Mouse (Mus musculus): ENCODE data around the gene Ube4b. TPM values are rescaled to one million over a fixed set of nuclear protein-coding genes. Genes with fewer than 3 reads are reported as not detected.

Gene Ube4b
- total and polyA plus RNA-seq, 3 experiments: 28.4 to 104 (median 71.0) TPM

DNA sequence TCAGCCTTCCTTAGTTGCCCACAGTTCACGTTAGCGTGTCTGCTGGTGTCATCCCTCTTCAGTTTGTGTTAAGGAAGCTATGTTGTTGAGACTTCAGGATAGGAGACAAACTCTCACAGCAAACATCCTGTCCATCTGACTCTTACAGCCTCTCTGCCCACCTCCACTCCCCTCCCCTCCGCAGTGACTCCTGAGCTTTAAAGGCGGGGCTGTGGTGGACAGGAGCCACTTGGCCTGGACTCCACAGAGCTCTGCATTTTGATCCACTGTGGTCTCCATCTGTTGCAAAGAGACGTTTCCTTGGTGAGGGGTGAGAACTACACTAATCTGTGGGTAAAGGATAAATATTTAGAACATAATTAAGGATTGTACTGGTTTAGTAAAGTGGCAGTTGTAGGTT is 133.6 kb downstream of the Ube4b start:
- TF ChIP-seq MEF2A (IDR thresholded peaks at IDR 0.05; ENCODE audit: extremely low read depth, insufficient replicate concordance, low read depth, low read length, poor library complexity, severe bottlenecking) (no peak), HCFC1 (IDR thresholded peaks at IDR 0.05; ENCODE audit: low read depth, low read length) (no peak), USF2 (IDR thresholded peaks at IDR 0.05; ENCODE audit: borderline replicate concordance in 1 of 2, insufficient read depth in 1 of 2, low read depth in 1 of 2, low read length in 2 of 2) (no peak), MYB (IDR thresholded peaks at IDR 0.05; ENCODE audit: low read depth, low read length) (no peak), GABPA (IDR thresholded peaks at IDR 0.05; ENCODE audit: low read depth, low read length) (no peak), MAZ (IDR thresholded peaks at IDR 0.05; ENCODE audit: low read depth, low read length) (no peak), CHD2 (IDR thresholded peaks at IDR 0.05; ENCODE audit: low read length) (no peak), NELFE (IDR thresholded peaks at IDR 0.05; ENCODE audit: low read depth, low read length) (no peak)
- no peaks in the 10 kb centered on the region for H3K9me3 ChIP-seq (replicated peaks; ENCODE audit: insufficient read depth, low read length)
- DNase-seq (ENCODE audit: low read depth, low spot score): no peak
- H3K36me3 ChIP-seq (ENCODE audit: control insufficient read depth in 1 of 2, insufficient read depth in 2 of 2, low read length in 2 of 2): no peaks in the 10 kb centered on the region
- no peaks in the 10 kb centered on the region; a peak in 1 of 4 replicates for H3K4me1 ChIP-seq (ENCODE audit: control insufficient read depth in 1 of 2, insufficient read depth in 2 of 2, low read length in 2 of 2)
- no peak overlapping the region for H3K27ac ChIP-seq (ENCODE audit: control insufficient read depth, low read depth, low read length)
- no peaks in the 10 kb centered on the region for H3K27me3 ChIP-seq (ENCODE audit: control insufficient read depth in 1 of 2, insufficient read depth in 2 of 2, low read length in 2 of 2)
- no peaks in the 10 kb centered on the region for H3K79me2 ChIP-seq (ENCODE audit: control insufficient read depth, insufficient read depth, low read length, poor library complexity)
- no peak overlapping the region for H3K4me3 ChIP-seq (ENCODE audit: control insufficient read depth in 1 of 2, insufficient read depth in 1 of 2, low read depth in 2 of 2, low read length in 2 of 2)
- no peak overlapping the region for H3K9ac ChIP-seq (ENCODE audit: control insufficient read depth, low read depth, low read length, poor library complexity, severe bottlenecking)

DNA sequence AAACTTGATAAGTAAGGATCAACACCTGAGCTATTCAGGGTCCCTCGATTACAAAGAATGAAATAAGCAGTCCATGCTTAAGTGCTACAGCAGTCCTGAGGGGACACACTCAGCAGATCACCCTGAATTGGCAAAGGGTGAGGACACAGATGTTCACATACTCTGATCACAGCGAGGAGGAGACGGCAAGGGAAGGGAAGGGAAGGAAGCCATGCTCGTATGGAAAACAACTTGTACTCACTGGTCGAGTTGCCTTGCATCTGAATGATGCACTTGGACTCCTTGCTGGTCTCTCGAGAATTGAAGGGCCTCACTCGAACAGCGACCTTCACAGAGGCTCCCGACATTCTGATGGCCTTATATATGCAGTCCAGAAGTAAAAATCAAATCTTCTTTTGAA is 135.5 kb downstream of the Ube4b start:
- no peak overlapping the region for H3K9ac ChIP-seq (ENCODE audit: control insufficient read depth, low read depth, low read length, poor library complexity, severe bottlenecking)
- TF ChIP-seq POLR2A (IDR thresholded peaks at IDR 0.05; ENCODE audit: control insufficient read depth in 1 of 2, insufficient read depth in 1 of 2, low read depth in 1 of 2, low read length in 2 of 2, poor library complexity in 1 of 2) (no peak), USF2 (IDR thresholded peaks at IDR 0.05; ENCODE audit: borderline replicate concordance in 1 of 2, insufficient read depth in 1 of 2, low read depth in 1 of 2, low read length in 2 of 2) (no peak), CTCF (IDR thresholded peaks at IDR 0.05 in 2 of 3, conservative IDR thresholded peaks at IDR 0.05 in 1 of 3; ENCODE audit: control insufficient read depth in 1 of 3, insufficient read depth in 1 of 3, low read depth in 2 of 3, low read length in 3 of 3, poor library complexity in 1 of 3, severe bottlenecking in 1 of 3) (no peak), RCOR1 (IDR thresholded peaks at IDR 0.05; ENCODE audit: low read depth, low read length) (no peak), TBP (IDR thresholded peaks at IDR 0.05; ENCODE audit: low read depth, low read length) (no peak), NELFE (IDR thresholded peaks at IDR 0.05; ENCODE audit: low read depth, low read length) (no peak), SIN3A (IDR thresholded peaks at IDR 0.05; ENCODE audit: low read length) (no peak), ETS1 (IDR thresholded peaks at IDR 0.05; ENCODE audit: low read depth, low read length) (no peak), MAZ (IDR thresholded peaks at IDR 0.05; ENCODE audit: low read depth, low read length) (no peak), USF1 (IDR thresholded peaks at IDR 0.05; ENCODE audit: low read depth, low read length) (no peak), RAD21 (IDR thresholded peaks at IDR 0.05; ENCODE audit: low read depth, low read length) (no peak), BHLHE40 (IDR thresholded peaks at IDR 0.05; ENCODE audit: borderline replicate concordance, low read depth, low read length) (no peak), ZMIZ1 (IDR thresholded peaks at IDR 0.05; ENCODE audit: low read depth, low read length) (no peak), CHD1 (IDR thresholded peaks at IDR 0.05; ENCODE audit: low read depth, low read length) (no peak)
- no peak overlapping the region for H3K4me3 ChIP-seq (ENCODE audit: control insufficient read depth in 1 of 2, insufficient read depth in 1 of 2, low read depth in 2 of 2, low read length in 2 of 2)

More for the DNA sequence above, 135.5 kb downstream of the Ube4b start:
- no peaks in the 10 kb centered on the region for H3K36me3 ChIP-seq (ENCODE audit: control insufficient read depth in 1 of 2, insufficient read depth in 2 of 2, low read length in 2 of 2)
- H3K4me1 ChIP-seq (ENCODE audit: control insufficient read depth in 1 of 2, insufficient read depth in 2 of 2, low read length in 2 of 2): no peaks in the 10 kb centered on the region; a peak in 1 of 4 replicates
- H3K27ac ChIP-seq (ENCODE audit: control insufficient read depth, low read depth, low read length): no peak overlapping the region
- no peaks in the 10 kb centered on the region for H3K9me3 ChIP-seq (replicated peaks; ENCODE audit: insufficient read depth, low read length)
- no peaks in the 10 kb centered on the region for H3K79me2 ChIP-seq (ENCODE audit: control insufficient read depth, insufficient read depth, low read length, poor library complexity)
- H3K27me3 ChIP-seq (ENCODE audit: control insufficient read depth in 1 of 2, insufficient read depth in 2 of 2, low read length in 2 of 2): no peaks in the 10 kb centered on the region
- no peak for DNase-seq (ENCODE audit: low read depth, low spot score)

Measured in MEL (cell line).